Mouse (Mus musculus): Measurements from ENCODE around the gene Gm4792. TPM values are rescaled to one million over a fixed set of nuclear protein-coding genes. Genes with fewer than 3 reads are reported as not detected.

The Gm4792 gene
- total RNA-seq, 2 experiments from 2014 or later, result not detected

Other genes with a start within 250 kb of the Gm4792 start
- gene Nr2c1, start 150.7 kb downstream of the Gm4792 start, total RNA-seq (2021), result 1 to 10 TPM; 7.7 to 9.0 TPM
- 100 to 1,000 TPM; 255 to 259 TPM for gene Ndufa12, start 100.0 kb downstream of the Gm4792 start, total RNA-seq (2021)
- gene Tmcc3, start 13.2 kb upstream of the Gm4792 start, total RNA-seq (2021), result 10 to 100 TPM; 40.5 to 41.4 TPM